Mouse (Mus musculus) limb, embryonic 14.5 days (tissue): ENCODE measurements at regions not wholly inside any gene's neighbourhood (a gene's known extent, or its start where the extent isn't known, plus 50 kb on each side); places are given as distances from the start of the nearest gene placed in this dataset.

Source experiments
- ATAC-seq: fragments of 200-750 bp; cut with Nextera tagmentation; 2 replicates; pipeline ENCODE4 v1.8.0; 2017; ENCODE audit warnings: low read depth, moderate number of reproducible peaks, moderate TSS enrichment; ENCODE audit not compliant: low FRiP score
- DNase-seq: peaks from one replicate; pipeline ENCODE4 v3.0.0-alpha.2; 2015; ENCODE audit warnings: low spot score
- H3K27ac ChIP-seq: fragments of 300-500 bp; sonication (generic); replicated peaks from 2 replicates; pipeline ENCODE4 v1.5.1; 2014; ENCODE audit warnings: low read depth, mild to moderate bottlenecking, low read length, moderate library complexity, mixed read lengths
- H3K27me3 ChIP-seq: fragments of 300-500 bp; sonication (generic); 2 replicates; pipeline ENCODE4 v1.6.1; 2014; ENCODE audit warnings: low read length, mixed read lengths; ENCODE audit not compliant: control insufficient read depth, insufficient read depth
- H3K36me3 ChIP-seq: fragments of 300-500 bp; sonication (generic); 2 replicates; pipeline ENCODE4 v1.6.1; 2014; ENCODE audit warnings: mild to moderate bottlenecking, low read length, moderate library complexity, mixed read lengths; ENCODE audit not compliant: control insufficient read depth, insufficient read depth
- H3K4me1 ChIP-seq: fragments of 300-500 bp; sonication (generic); 2 replicates; pipeline ENCODE4 v1.6.1; 2014; ENCODE audit warnings: antibody characterized with exemption, low read length, mixed read lengths; ENCODE audit not compliant: control insufficient read depth, insufficient read depth
- H3K4me2 ChIP-seq: fragments of 300-500 bp; sonication (generic); replicated peaks from 2 replicates; pipeline ENCODE4 v1.6.1; 2014; ENCODE audit warnings: low read depth, mild to moderate bottlenecking, low read length, moderate library complexity; ENCODE audit not compliant: severe bottlenecking
- H3K4me3 ChIP-seq: fragments of 300-500 bp; sonication (generic); replicated peaks from 2 replicates; pipeline ENCODE4 v1.5.1; 2014; ENCODE audit warnings: low read length
- H3K9ac ChIP-seq: fragments of 300-500 bp; sonication (generic); 2 replicates; pipeline ENCODE4 v1.6.1; 2014; ENCODE audit warnings: mild to moderate bottlenecking, low read depth, low read length, moderate library complexity; ENCODE audit not compliant: severe bottlenecking
- H3K9me3 ChIP-seq: fragments of 300-500 bp; sonication (generic); 2 replicates; pipeline ENCODE4 v1.6.1; 2016; ENCODE audit warnings: low read length; ENCODE audit not compliant: control insufficient read depth
- POLR2A ChIP-seq: fragments of 200-500 bp; IDR thresholded peaks from 2 replicates; pipeline ENCODE4 v1.8.0; 2012; ENCODE audit warnings: inconsistent platforms, mild to moderate bottlenecking, moderate library complexity, borderline replicate concordance; ENCODE audit not compliant: insufficient read depth, insufficient read length; ENCODE audit errors: extremely low read depth
- WGBS: fragments of 180-500 bp; shearing (Covaris S2); extraction: QIAGEN DNeasy Blood & Tissue Kit; methylation state at CpG from one replicate; pipeline ENCODE4 v1.1.7; 2014; 5-methylcytosine and 5-hydroxymethylcytosine counted together

GRCm38 (mm10) chr3:60138319-60138718, 56.6 kb downstream of the Sucnr1 start:
- H3K4me2 ChIP-seq, result no peak overlapping the region
- ATAC-seq, result no peak

GRCm38 (mm10) chr3:60159865-60160264, 78.2 kb downstream of the Sucnr1 start:
- DNase-seq (no peak), ATAC-seq (no peak)
- Histone ChIP-seq H3K36me3 (no peaks in the 10 kb centered on the region), H3K27ac (no peak overlapping the region), H3K9ac (no peak overlapping the region), H3K4me2 (no peak overlapping the region), H3K4me1 (no peaks in the 10 kb centered on the region), H3K4me3 (no peak overlapping the region), H3K27me3 (no peaks in the 10 kb centered on the region), H3K9me3 (no peaks in the 10 kb centered on the region)
- 81% methylated on average over 3 of the region's 3 CpGs for WGBS
- no peak for TF ChIP-seq POLR2A

More at GRCm38 (mm10) chr3:60138319-60138718, 56.6 kb downstream of the Sucnr1 start:
- no peak for DNase-seq
- Histone ChIP-seq H3K27ac (no peak overlapping the region), H3K36me3 (no peaks in the 10 kb centered on the region), H3K4me1 (no peaks in the 10 kb centered on the region), H3K4me3 (no peak overlapping the region), H3K9ac (no peak overlapping the region), H3K27me3 (no peaks in the 10 kb centered on the region), H3K9me3 (no peaks in the 10 kb centered on the region)
- 85% methylated on average over 3 of the region's 3 CpGs for WGBS
- no peak for TF ChIP-seq POLR2A

DNA sequence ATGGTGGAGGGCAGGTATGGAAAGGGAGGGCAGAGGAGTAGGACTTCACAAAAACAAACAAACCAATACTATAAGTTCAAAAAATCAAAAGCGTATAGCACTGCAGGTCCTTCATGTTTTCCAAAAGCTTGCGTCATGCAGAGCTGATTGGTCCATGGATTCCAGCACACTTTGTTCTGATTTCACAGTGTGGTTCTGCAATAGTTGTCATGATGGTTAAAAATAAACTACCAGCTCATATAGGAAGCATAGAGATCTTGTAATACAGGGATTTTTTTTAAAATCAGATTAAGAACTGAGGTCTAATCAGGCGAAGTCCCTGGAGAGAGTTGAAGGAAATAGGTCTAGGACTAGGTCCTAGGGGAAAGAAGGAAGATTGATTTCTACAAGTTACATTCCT, 86.0 kb downstream of the Sucnr1 start:
- no peak for TF ChIP-seq POLR2A
- WGBS, result 89% methylated on average over 3 of the region's 3 CpGs

DNA sequence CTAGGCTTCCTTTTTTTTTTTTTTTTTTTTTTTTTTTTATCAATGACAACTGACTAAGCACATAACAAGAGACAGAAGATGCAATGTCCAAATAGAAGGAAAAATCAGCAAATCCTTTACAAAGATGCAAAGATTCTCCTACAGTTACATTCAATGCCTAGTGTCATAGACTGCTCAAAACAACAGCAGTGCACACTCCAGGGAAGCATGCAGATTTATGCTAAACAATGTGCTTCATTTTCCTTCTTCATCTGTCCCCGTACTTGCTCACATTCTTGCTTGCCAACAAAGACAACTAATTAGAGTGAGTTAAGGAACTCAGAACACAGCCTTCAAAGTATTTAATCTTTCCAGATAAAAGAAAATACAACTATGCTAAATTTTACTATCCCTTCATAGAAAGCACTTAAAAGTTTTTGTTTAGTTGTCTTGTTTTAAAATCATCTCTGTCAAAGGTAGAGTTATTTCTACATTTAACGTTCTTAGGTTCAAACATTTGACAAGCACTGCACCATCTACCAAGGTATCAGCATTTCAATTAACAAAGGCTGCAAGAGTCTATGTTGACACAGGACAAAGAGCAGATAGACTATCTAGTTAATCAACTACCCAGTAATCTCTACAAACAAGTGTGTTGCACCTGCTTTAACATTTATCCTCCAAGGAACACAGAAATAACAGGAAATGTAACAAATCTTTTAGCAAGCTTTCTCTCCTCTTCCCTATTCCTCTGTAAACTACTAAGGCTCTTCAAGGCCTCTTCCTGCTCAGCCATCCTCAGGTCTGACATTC, 86.7 kb downstream of the Sucnr1 start:
- WGBS, result 65% methylated on average over 2 of the region's 2 CpGs
- no peak for TF ChIP-seq POLR2A

More for the DNA sequence above, 86.0 kb downstream of the Sucnr1 start:
- Histone ChIP-seq H3K4me3 (no peak overlapping the region), H3K4me2 (no peak overlapping the region), H3K36me3 (no peaks in the 10 kb centered on the region), H3K27me3 (no peaks in the 10 kb centered on the region), H3K27ac (no peak overlapping the region), H3K9me3 (no peaks in the 10 kb centered on the region), H3K4me1 (no peaks in the 10 kb centered on the region), H3K9ac (no peak overlapping the region)
- DNase-seq (no peak), ATAC-seq (no peak)

GRCm38 (mm10) chr3:60169606-60170005, 87.9 kb downstream of the Sucnr1 start:
- Histone ChIP-seq H3K4me2 (no peak overlapping the region), H3K27ac (no peak overlapping the region), H3K9ac (no peak overlapping the region), H3K36me3 (no peaks in the 10 kb centered on the region), H3K9me3 (no peaks in the 10 kb centered on the region), H3K4me1 (no peaks in the 10 kb centered on the region), H3K27me3 (no peaks in the 10 kb centered on the region), H3K4me3 (no peak overlapping the region)
- ATAC-seq (no peak), DNase-seq (no peak)
- no peak for TF ChIP-seq POLR2A

More for the DNA sequence above, 86.7 kb downstream of the Sucnr1 start:
- no peak overlapping the region for H3K4me3 ChIP-seq
- H3K36me3 ChIP-seq, result no peaks in the 10 kb centered on the region
- H3K4me1 ChIP-seq, result no peaks in the 10 kb centered on the region
- no peaks in the 10 kb centered on the region for H3K27me3 ChIP-seq
- no peaks in the 10 kb centered on the region for H3K9me3 ChIP-seq
- H3K27ac ChIP-seq, result no peak overlapping the region
- ATAC-seq, result no peak
- H3K9ac ChIP-seq, result no peak overlapping the region
- no peak overlapping the region for H3K4me2 ChIP-seq
- DNase-seq, result no peak
